Mouse (Mus musculus) layer of hippocampus, postnatal 10 days (tissue): ENCODE measurements around the gene Cldn14. TPM values are rescaled to one million over a fixed set of nuclear protein-coding genes. Genes with fewer than 3 reads are reported as not detected.

Experiments
- DNase-seq, 2 experiments: peaks; one replicate each; pipeline ENCODE4 v3.0.0; 2021; ENCODE audit warnings: low spot score in 2 of 2
- total RNA-seq, 2 experiments: library from RNA; stranded (reverse); gene quantifications; 2 replicates each; pipeline ENCODE4 v1.2.3; 2021

Cldn14 gene
- total RNA-seq, 2 experiments from 2014 or later = 0.49 to 0.89 TPM

DNA sequence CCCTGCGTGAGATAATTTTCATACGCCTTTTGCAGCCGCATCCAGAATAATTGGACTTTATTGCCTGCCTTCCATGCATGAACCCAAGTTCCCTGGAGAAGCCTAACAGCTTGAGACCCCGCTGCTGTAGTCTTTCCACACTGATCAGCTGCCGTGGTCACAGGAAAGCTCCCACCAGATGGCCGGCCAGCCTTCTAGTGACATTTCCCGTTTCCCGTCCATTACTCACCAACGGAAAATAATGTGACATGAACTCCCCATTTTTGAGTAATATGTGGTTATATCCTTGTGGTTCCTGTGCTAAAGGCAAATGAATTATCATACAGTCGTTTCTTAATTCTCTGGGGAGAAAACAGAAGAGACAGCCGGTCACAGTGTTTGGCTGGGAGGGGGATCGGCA is 51.2 kb downstream of the Cldn14 start:
- DNase-seq = no peak

DNA sequence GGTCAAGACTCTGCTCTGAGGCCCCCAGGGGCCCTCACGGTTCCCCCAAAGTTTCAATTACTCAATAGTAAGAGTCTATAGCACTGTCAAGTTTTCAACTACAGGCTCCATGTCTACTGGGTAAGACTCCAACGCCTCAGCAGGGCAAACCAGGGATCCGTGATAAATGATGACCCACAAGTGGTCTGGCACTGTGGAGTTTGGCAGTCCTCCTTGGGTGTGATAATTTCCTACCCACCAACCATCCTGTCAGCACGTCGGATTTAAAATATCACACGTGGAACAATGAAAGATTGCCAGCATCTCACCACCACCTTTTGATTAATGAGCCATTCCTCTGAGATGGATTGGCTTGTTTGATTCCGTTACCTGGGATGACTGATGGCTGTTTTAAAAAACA is 51.7 kb downstream of the Cldn14 start:
- no peak for DNase-seq

DNA sequence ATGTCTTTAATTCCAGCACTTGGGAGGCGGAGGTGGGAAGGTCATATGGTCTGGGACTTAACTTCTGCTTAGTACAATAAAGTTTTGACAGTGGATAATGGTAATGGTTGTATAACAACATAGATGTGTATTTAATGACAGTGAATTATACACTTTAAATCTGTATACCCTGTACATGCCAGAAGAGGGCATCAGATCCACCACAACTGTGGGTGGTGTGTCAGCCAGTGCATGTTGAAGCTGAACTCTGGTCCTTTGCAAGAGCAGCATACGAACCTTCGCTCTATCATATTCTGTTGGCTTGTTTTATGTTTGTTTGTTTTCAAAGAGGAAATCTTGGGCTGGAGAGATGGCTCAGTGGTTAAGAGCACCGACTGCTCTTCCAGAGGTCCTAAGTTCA is 61.2 kb downstream of the Cldn14 start:
- DNase-seq = no peak

DNA sequence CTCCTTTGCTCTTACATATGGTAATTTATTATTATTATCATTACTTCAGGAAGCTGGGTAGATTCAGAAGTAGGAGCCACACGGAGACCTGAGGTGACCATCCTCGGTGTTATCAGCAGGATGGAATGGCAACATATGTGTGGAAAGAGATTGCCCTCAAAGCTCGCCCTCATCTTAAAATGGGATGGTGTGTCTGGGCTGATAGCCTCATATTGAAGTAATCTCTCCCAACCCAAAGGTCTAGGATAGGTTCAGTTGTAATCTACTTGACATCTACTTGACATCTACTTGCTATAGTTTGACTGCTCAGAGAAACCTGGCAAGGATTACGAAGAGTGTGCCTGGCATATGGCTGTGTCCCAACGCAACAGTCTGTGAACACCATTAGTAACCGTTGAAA is 64.3 kb downstream of the Cldn14 start:
- no peak for DNase-seq

DNA sequence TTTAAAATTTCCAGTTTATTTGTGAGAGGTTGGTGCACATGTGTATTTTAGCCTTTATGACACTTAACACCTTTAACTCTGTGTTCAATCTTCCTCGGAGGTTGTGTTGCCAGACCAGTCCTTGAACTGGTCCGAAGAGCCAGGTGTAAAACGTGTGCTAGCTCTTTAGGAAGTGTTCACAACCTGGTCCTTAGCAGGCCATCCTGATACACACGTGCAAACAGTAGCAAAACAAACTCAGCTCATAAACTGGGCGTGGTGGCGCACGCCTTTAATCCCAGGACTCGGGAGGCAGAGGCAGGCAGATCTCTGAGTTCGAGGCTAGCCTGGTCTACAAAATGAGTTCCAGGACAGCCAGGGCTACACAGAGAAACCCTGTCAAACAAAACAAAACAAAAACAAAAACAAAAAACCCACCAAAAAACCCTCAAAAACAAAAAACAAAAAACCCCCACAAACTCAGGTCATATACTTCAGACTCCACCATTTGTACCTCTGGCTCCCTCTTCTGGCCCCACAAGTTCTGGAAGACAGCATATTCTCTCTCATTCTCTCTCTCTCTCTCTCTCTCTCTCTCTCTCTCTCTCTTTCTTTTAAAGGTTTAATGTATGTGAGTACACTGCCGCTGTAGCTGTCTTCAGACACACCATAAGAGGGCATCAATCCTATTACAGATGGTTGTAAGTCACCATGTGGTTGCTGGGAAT is 65.7 kb downstream of the Cldn14 start:
- no peak for DNase-seq

DNA sequence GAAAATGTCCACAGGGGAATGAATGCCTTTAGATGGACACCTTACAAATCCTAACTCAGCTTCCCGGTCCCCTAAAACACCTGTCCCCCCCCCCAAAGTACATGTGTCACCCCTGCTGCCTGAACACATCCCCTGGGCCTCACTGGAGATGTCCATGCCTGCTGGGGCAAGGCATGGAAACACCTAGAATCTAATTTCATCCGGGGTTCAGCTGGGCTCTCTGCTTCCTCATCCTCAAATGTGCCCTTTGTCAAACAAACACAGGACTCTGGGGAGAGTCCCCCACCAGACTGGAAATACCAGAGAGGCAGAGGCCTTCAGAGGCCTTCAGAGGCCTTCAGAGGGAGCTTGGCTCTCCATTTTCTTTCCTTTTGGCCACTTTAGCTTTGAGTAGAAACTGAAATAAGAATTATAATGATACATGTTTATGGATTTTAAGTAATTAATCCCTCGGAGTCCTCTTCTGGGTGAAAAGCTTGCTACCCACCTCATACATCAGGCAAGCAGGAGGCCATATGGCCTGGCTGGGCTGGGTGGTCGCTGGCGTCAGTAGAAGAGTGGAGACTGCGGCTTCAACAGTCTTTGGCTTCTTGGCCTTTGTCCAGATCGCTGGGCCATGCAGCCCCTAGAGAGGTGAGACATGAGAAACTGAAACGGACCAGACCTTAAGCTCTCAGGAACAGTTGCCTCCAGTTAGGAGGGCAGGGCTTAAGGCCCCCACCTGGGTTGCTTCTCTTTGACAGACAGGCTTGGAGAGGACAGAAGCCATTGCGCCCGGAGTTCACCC is 66.7 kb downstream of the Cldn14 start:
- DNase-seq = no peak

DNA sequence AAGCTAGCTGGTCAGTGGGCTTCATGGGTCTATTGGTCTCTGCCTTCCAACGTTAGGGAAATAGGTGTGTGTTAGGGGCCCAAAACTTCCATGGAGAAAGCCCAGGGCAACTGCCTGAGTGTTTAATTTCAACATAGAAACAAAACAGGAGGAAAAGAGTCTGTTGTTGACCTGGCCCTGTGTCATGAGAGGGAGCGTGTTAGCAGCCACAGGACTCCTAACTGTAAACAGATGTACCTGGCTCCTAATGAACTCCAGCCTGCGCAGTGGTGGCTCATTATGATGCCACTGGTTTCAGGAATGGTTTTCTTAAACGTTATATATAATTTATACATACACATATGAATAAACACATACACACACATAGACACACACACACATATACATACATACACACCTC is 68.7 kb downstream of the Cldn14 start:
- no peak for DNase-seq

DNA sequence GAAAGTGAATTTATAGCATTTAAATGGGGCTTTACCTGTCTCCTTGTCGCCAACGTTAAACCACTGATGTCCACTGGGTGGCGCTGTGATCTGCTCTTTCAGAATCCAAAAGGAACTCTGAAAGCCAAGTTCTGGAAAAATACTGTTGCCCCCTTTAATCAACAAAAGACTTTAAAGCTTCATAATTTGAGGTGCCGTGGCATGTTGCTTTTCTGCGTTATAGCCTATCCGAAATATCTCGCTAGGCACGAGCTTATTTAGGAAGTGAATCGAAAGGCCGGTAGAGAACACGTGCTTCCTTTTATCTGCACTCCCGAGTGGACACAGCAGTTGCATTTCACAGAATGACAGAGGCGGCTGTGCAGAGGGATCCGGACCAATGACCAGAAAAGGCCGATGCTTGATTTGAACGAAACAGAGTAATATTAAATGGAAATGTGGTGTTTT is 70.2 kb downstream of the Cldn14 start:
- DNase-seq = peak; percentile 83 to 86

DNA sequence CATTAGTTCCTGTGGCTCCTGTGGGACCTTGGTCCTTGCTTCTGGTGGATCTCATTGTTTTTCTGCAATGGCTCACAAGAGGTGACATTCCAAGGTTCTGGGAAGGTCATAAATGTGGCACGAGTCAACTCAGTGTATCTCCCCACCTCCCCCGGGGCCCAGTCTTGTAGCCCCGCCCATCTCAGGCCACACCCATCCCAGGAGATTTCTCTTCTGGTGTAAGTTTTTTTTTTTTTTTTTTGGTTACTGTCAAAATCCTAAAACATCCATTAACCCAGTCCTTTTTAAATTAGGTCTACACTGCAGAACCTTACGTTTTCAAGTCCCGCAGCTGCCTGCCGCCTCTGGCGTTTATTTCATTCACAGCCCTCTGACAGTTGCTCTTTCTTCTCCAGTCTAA is 73.6 kb downstream of the Cldn14 start:
- DNase-seq = no peak

DNA sequence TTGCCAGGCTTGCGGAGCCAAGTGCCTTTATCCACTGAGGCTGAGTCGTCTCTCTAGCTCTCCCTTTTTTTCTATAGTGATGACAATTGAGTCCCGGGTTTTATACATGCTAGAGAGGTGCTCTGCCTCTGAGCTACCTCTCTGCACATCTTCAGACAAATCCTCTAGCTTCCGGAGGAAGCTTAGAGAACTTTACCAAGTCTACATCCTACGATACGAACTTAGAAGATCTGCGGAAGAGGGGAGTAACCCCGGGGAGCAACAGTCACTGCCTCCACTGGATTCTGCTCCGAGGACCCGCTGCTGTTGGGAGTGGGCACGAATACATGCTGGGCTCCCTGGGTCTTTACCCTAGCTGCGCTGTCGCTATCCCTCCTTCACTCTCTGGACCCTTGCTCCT is 74.0 kb downstream of the Cldn14 start:
- DNase-seq = no peak

DNA sequence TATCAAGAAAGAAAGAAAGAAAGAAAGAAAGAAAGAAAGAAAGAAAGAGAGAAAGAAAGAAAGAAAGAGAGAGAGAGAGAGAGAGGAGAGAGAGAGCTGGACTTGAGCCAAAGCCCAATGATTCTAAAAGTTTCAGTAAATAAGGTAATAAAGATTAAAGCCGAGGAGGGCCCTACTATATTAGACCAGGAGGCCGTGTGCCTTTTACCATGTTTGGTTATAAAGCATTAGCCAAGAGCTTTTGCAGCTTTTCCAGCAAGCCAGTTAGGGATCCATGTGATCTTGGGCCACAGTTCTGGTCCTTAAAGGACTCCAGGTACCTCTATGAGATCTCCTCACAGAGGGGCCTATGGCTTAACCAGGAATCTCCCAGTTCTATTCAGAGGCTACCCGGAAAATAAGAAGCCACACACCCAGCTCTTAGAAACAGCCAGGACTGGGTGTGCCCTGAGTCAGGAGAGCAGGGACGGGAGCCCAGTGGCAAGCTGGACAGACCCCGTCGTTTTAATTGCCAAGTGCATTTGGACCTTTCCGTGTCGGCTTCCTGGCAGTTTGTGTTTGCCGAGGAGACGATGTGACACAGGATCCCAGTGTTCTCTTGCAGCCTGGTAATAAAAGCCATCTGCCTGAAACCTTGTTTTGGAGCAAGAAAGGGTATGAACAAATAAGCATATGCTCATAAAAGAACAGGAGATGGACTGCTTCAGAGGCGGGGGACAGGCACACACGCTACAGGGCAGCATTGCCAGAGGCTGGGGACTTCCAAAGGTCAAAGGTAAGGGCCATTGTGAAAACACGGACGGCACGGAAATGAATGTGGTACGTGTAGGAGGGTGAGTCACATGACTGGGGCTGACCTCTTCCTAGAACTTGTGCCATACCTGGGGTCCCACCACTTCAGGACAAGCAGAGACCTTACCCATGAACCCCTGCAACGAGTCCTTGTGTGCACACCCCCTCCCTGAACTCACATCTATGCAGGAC is 76.2 kb downstream of the Cldn14 start:
- no peak for DNase-seq

DNA sequence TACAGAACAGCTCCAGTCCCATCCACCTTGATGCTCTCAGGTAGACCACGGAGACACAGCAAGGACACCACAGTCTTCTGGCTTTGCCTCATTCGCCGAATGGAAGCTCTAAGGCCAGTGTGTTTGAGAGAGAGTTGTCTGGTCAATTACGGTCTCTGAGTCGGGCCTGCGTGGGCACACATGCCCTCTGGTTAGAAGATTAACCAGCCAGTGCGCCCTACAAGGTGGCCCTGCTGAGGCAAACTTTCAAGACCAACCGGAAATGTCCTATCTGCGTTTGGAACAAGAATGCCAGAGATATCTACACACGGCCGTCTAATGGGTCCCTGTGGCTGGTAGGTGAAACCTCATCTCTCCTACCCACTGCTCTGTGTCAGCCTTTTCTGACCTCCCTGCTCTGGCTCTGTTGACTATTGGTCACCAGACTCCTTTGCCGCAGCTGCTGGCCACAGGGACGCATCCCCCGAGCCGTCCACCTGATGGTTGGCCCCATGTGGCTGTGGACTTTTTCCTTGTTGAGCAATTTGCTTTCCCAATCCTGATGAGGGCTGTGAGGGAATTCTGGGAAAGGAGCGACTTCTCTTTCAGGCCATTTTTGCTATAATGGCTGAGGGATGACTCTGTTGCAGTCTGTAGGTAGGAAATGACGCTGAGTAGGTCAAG is 79.1 kb downstream of the Cldn14 start:
- no peak for DNase-seq

DNA sequence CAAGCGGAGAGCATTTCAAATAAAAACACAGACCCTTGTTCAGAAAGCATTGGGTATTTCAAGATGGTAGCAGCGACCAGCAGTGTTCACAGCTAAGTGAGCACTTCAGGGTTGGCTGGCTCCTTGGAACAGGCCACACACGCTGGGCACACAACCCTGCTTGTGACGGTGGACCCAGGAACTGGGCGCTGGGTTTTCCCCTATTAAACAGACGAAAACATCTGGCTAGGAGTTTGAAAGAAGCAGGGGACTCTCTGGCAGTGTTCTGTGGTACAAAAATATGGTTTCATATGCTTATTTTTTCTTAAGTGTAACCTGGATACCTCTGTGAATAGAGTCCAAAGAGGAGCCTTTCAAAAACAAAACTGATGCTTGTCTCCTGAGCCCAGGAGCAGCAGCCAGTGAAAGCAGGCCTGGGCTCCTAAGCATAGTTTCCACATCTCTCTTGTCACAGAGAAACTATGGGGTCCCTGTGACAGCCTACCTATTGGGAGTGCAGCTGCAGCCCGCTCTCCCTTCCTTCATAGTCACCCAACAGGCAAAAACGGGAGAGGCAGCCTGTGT is 82.9 kb downstream of the Cldn14 start:
- no peak for DNase-seq

DNA sequence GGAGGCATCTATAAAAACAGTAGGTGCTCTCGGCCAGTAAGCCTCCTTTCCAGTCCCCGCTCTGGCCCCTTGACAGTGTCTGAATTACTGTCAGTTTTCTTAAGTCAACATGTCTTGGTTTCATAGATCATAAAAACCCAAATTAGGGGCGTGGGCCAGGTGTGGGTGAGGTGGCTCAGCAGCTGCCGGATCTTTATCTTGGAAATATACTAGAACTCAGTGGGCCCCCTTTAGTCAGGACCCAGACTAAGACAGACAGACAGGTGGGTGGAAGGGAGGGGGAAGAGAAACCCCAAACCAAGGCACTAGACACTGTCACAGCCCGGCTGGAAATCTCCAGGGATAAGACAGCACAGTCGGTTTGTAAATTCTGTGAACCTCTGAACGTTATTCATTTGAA is 84.8 kb downstream of the Cldn14 start:
- no peak for DNase-seq

DNA sequence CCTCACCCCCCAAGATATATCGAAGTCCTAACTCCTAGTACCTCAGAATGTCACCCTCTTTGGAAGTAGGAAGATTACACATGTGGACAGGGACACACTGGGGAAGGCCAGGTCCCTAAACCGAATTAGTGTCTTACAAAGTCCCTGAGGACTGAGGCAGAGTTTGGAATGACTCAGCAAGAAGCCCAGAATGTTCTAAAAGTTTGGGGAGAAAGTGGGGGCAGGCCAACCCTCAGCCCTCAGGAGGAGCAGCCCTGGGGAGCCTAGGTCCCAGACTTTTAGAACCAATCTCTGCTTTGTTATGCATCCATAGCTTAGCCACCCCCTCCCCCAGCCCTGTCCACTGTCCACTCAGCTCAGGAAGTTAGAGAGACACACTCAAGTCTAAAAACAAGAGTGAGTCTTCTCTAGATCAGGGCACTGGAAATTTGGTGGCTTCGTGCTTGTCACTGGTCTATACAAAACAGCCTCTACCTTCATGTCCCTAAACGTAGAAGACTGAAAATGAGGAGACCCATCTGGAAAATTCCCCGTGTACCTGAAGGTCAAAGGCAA is 85.7 kb downstream of the Cldn14 start:
- DNase-seq = no peak

DNA sequence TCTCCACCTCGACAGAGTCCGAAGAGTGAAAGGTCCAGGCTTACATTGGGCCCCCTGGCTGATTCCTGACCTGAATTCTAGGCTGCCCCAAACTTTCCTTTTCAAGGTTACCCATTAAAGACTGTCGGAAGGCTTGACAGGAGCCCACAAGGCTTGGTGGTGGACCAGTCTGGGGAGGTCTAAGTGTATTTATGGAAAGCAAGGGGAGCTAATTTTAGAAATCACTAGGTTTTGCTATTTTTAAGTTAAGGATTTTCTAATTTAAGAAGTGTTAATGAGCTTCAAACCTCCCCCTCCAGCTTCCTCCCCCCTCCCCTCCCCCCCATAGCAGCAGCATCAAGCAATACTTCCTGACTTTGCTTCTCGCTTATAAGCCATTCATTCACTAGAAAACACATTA is 88.0 kb downstream of the Cldn14 start:
- no peak for DNase-seq

DNA sequence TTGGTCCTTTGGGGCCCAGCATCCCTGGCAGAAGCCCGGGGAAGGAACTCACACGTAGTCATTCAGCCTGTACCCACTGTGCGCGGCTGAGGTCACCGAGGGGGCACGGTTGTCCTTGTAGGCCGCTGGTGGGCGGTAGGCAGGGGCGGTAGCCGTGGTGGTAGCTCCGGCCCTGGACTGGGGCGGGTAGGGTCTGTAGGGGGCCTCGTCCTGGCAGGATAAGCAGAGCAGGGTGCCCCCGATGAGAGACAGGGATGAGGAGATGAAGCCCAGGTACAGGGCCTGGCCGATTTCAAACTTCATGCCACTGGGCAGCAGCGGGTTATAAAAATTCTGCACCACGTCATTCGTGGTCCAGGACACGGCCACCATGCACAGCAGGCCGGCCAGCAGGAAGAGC is 89.4 kb downstream of the Cldn14 start:
- DNase-seq = no peak

DNA sequence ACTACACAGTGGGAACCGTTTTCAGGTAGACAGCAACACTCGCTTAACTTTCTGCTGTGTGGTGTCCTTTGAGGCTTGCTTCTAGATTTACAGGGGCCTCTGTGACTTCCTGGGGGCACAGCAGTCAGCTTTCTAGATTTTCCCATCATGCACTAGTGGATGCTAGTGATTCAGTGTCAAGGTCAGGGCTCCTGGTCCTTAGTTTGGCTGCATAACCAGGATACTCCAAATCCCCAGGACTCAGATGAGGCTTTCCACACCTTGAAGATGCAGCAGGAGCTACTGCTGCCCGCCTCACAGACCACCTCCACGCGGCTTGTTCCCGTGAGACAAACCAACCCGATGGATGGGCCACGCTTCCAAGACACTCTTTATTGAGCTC is 90.0 kb downstream of the Cldn14 start:
- DNase-seq = no peak

DNA sequence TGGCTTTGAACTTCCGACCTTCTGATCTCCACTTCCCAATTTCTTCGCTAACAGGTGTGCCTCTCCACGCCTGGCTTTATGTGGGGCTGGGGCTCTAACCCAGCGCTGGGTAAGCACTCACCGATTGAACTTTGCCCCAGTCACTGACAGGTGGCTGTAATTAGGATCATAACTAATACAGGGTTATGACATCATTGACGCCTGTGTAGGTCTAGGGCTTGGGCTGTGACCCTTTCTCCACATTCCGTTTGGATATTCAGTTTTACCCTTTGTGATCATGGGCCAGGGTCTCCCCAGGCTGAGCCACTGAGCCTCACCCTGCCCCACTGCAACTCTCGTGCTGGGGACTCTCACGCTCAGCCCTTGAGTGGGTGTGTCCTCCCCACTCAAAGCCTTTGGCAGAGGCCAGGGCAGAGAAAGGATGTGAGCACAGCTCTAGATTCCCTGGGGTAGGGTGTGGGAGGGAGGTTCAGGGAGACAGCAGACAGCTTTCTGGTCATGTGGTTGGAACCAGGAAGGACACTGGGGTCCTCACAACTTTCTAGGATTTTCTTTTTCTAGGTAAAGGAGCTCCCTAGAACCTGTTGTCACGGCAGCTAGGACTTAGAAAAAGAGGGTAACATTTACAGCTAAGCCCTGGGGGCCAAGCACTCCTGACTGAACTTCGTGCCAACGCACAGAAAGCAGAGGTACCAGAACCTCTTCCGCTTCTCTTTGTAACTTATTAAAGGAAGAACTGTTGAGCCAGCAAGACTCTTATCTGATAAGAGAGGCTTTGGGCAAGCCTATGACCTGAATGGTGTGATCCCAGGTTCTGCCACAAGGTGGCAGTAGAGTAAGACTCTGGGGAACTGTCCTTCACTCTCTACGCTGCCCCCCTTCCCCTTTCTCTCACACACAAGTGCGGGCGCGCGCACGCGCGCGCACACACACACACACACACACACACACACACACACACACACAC is 90.6 kb downstream of the Cldn14 start:
- peak; percentile 91 to 92 for DNase-seq
